Mouse (Mus musculus) lung, adult 18-20 months (tissue): ENCODE measurements around the gene Hemk1.
"Not testable (repeated sequence)": the region's sequence is repeated elsewhere in the genome, so short reads cannot be mapped to it uniquely, and the experiment has no call there.

ENCODE experiments used
- DNase-seq, 2 experiments: peaks; one replicate each; pipeline ENCODE4 v3.0.0; 2022; ENCODE audit warnings: mixed read lengths in 2 of 2

Hemk1 gene

GRCm38 (mm10) chr9:107307099-107307872 is 30.9 kb downstream of the Hemk1 start:
- DNase-seq, result no peak

GRCm38 (mm10) chr9:107306673-107307072 is 31.5 kb downstream of the Hemk1 start:
- DNase-seq, result not testable (repeated sequence)

- DNase-seq, result peak; percentile 62 to 80
Measured at GRCm38 (mm10) chr9:107305601-107306542, 32.3 kb downstream of the Hemk1 start.

- no peak for DNase-seq
Measured at GRCm38 (mm10) chr9:107305012-107305411, 33.1 kb downstream of the Hemk1 start.

- DNase-seq, result no peak
Measured at GRCm38 (mm10) chr9:107304383-107304782, 33.8 kb downstream of the Hemk1 start.

GRCm38 (mm10) chr9:107303900-107304299 is 34.2 kb downstream of the Hemk1 start:
- no peak for DNase-seq

DNA sequence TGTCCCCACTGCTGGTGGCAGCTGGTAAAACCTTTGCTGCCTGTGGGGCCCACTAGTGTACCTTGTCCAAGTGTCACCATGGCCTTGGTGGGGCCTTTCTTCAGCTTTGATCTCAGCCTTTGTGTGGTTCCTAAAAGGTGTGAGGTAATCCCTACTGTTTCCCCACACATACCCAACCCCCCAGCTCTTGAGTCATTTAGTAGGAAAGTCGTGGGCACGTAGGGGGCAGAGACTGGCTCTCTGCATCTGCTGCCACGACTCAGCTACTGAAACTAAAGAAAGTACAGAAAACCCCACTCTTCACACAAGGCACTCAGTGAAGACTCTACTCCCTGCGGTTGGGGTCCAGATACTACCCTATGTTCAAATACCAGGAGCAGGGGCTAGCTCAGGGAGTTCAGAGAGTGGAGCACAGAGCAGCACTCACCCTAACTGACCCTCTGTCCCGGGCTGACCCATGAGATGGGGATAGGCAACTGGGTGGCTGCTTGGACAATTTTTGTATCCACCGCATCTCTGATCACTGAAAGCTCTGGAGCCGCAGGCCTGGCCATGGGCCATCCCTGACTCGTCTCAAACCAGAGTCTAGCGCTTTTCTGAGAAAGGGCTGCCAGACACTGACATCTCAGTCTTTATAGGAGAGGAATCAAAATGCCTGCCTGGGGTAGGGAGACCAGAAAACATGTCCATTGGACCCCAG is 34.9 kb downstream of the Hemk1 start:
- no peak for DNase-seq

GRCm38 (mm10) chr9:107302592-107302991 is 35.6 kb downstream of the Hemk1 start:
- no peak for DNase-seq

- peak; percentile 46 to 76 for DNase-seq
Measured at GRCm38 (mm10) chr9:107301554-107302331, 36.4 kb downstream of the Hemk1 start.

DNA sequence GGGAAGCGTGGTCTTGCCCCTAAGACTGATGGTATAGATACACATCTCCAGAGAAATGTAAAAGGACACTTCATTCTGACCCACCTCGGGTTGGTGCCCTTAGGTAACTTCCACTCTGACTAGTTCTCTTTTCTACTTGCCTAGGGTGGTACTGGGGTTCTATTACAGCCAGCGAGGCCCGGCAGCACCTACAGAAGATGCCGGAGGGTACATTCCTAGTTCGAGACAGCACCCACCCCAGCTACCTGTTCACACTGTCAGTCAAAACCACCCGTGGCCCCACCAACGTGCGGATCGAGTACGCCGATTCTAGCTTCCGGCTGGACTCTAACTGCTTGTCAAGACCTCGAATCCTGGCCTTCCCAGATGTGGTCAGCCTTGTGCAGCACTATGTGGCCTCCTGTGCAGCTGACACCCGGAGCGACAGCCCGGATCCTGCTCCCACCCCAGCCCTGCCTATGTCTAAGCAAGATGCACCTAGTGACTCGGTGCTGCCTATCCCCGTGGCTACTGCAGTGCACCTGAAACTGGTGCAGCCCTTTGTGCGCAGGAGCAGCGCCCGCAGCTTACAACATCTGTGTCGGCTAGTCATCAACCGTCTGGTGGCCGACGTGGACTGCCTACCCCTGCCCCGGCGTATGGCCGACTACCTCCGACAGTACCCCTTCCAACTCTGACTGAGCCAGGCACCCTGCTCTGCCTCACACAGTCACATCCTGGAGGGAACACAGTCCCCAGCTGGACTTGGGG is 37.8 kb downstream of the Hemk1 start:
- no peak for DNase-seq

GRCm38 (mm10) chr9:107299783-107300182 is 38.4 kb downstream of the Hemk1 start:
- no peak for DNase-seq

GRCm38 (mm10) chr9:107298876-107299275 is 39.3 kb downstream of the Hemk1 start:
- DNase-seq, result no peak

DNA sequence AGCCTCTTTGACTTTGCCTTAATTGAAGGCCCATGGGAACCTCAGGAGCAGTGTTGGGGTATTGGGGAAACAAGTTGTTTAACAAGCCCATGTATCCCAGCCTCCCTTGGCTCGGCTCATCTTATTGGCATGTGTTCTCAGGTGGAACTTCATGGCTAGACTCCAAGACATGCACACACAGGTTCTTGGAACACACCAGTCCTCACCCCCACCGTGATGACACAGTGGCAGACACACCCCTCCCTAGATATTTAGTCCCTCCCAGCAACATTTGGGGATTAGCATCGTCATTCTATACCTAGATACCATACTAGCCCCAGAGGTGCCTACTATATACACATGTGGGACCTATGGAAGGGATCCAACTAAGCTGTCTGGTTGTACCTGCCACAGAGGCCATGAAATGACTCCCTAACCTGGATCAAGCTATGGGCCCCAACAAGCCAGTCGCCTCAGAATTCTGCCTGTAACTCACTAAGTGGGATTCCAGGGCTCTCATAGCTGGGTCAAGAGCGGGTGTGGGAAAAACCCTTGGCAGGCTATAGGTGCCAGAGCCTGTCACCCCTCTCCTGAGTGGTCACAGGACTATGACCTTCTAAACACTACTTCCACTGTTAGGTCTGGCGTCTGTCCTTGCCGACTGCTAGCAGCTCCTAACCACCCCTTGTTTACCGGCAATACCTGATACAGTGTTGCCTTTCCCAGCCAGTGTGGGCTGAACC is 39.9 kb downstream of the Hemk1 start:
- DNase-seq, result peak; percentile 86 to 88

DNA sequence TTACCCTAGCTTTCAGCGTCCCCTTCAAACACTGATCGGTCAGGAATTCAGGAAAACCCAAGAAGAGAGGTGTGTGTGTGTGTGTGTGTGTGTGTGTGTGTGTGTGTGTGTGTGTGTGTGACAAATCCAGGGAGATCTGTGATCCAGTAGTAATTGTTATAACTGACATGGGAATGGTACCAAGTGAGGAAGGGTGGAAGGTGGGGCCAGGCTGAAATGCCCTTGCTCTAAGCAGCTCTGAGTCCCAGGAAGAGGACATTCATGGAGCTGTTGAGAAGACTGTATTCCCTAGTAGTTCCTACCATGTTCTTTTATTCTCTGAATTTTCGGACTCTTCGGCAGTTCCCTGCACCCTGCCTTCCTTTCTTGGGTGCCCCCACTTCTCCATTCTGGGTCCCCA is 40.5 kb downstream of the Hemk1 start:
- DNase-seq, result peak in 1 of 2 experiments; percentile 39

- peak; percentile 58 to 59 for DNase-seq
Measured at GRCm38 (mm10) chr9:107297059-107297458, 41.1 kb downstream of the Hemk1 start.

GRCm38 (mm10) chr9:107296501-107296965 is 41.6 kb downstream of the Hemk1 start:
- peak; percentile 97 for DNase-seq

DNA sequence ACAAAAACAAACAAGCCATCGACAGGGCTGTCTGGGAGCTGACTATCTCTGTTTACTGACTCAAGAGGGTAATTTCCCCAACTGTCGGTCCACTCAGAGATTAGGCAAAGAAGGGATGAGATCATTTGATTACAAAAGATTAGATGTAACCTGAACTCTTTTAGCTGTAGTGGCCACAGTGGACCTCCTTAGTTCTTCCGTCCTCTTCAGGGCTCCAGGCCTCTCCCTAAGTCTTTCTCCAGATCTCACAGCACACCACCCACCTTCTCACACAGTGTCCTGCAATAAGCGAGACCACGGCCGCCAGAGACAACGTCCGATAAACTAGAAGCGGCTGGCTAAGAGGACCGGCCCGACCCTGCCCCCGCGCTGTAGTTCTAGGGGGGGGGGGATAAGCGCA is 42.1 kb downstream of the Hemk1 start:
- DNase-seq, result peak in 1 of 2 experiments; percentile 66

GRCm38 (mm10) chr9:107296016-107296040 is 42.3 kb downstream of the Hemk1 start, which contains the start of gene Cish:
Cish (plus strand) TSS chr9:107296026.
- DNase-seq, result no peak

DNA sequence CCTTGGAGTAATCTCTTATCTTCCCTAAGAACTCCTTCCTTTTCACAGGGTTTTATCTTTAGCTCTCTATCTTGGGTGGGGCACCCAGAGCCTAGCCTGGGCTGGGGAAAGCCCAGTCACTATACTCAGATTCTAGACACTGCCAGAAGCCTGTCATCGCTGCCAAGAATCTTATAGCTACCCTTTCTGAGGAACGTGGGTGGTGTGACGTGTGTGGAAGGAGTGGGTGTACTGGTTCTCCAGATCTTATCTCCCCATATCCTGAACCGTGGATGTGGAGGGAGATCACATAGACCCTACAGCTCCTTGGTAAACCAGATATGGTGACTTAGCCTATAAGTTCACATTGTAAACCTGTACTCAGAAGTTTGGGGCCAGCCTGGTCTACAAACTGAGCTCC is 42.5 kb downstream of the Hemk1 start:
- DNase-seq, result peak in 1 of 2 experiments; percentile 75

DNA sequence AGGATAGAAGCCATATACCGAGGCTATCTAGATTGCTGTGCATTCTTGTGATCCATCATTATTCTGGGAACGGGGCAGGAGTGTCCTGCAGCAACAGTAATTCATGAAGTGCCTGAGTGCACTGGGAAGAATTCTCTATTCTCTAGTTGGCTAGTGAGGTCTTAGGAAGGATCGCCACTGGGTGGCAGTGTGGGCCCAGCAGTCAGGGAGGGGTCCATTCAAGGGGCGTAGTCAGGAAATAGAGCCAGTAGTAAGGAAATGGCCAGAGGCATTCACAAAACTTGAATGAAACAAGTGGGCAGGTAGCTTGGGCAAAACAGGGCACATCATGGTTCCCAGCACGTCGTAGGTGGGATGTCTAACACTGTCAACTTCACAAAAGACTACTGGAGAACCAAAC is 43.9 kb downstream of the Hemk1 start:
- peak; percentile 85 to 89 for DNase-seq

GRCm38 (mm10) chr9:107290897-107291296 is 47.3 kb downstream of the Hemk1 start:
- peak; percentile 82 to 83 for DNase-seq
